Mouse (Mus musculus) heart, postnatal 0 days (tissue): ENCODE results near the gene Nanog. TPM values are rescaled to one million over a fixed set of nuclear protein-coding genes. Genes with fewer than 3 reads are reported as not detected.
"Not testable (repeated sequence)": the region's sequence is repeated elsewhere in the genome, so short reads cannot be mapped to it uniquely, and the experiment has no call there.

Source experiments
- ATAC-seq: fragments of 200-750 bp; cut with Nextera tagmentation; 2 replicates; pipeline ENCODE4 v1.8.0; 2017; ENCODE audit warnings: low read depth, moderate number of reproducible peaks, moderate library complexity; ENCODE audit not compliant: insufficient read depth
- DNase-seq: peaks from one replicate; pipeline ENCODE4 v3.0.0-alpha.2; 2016; ENCODE audit warnings: low spot score
- H3K27ac ChIP-seq: fragments of 300-500 bp; sonication (generic); 2 replicates; pipeline ENCODE4 v1.5.1; 2014; ENCODE audit warnings: low read depth, mild to moderate bottlenecking
- H3K27me3 ChIP-seq: fragments of 300-500 bp; sonication (generic); 2 replicates; pipeline ENCODE4 v1.6.1; 2014; ENCODE audit warnings: low read length, mixed read lengths; ENCODE audit not compliant: control insufficient read depth, insufficient read depth
- H3K36me3 ChIP-seq: fragments of 300-500 bp; sonication (generic); replicated peaks from 2 replicates; pipeline ENCODE4 v1.6.1; 2014; ENCODE audit warnings: low read length, mixed read lengths; ENCODE audit not compliant: control insufficient read depth, insufficient read depth
- H3K4me1 ChIP-seq: fragments of 300-500 bp; sonication (generic); 2 replicates; pipeline ENCODE4 v1.6.1; 2014; ENCODE audit warnings: antibody characterized with exemption; ENCODE audit not compliant: control insufficient read depth, insufficient read depth
- H3K4me2 ChIP-seq: fragments of 300-500 bp; sonication (generic); 2 replicates; pipeline ENCODE4 v1.6.1; 2014; ENCODE audit warnings: low read depth, mild to moderate bottlenecking, low read length, moderate library complexity
- H3K4me3 ChIP-seq: fragments of 300-500 bp; sonication (generic); 2 replicates; pipeline ENCODE4 v1.5.1; 2014; ENCODE audit warnings: low read depth, low read length
- H3K9ac ChIP-seq: fragments of 300-500 bp; sonication (generic); replicated peaks from 2 replicates; pipeline ENCODE4 v1.6.1; 2014; ENCODE audit warnings: low read depth, low read length, mixed read lengths
- H3K9me3 ChIP-seq: fragments of 300-500 bp; sonication (generic); replicated peaks from 2 replicates; pipeline ENCODE4 v1.6.1; 2016; ENCODE audit warnings: low read length; ENCODE audit not compliant: control insufficient read depth
- CTCF ChIP-seq: IDR thresholded peaks from 2 replicates; pipeline ENCODE4 v1.5.1; 2016; ENCODE audit warnings: antibody characterized with exemption, control low read depth, low read depth
- EP300 ChIP-seq: IDR thresholded peaks from 2 replicates; pipeline ENCODE4 v1.6.1; 2016; ENCODE audit warnings: antibody characterized with exemption, low read depth
- WGBS: fragments of 180-500 bp; shearing (Covaris S2); extraction: QIAGEN DNeasy Blood & Tissue Kit; methylation state at CpG from one replicate; pipeline ENCODE4 v1.1.7; 2014; 5-methylcytosine and 5-hydroxymethylcytosine counted together
- polyA plus RNA-seq: library from polyadenylated mRNA; unstranded; fragments of >200 nt; fragmentation: Nextera tagmentation; extraction: Ambion mirVana; gene quantifications from 2 replicates; pipeline ENCODE4 v1.2.1, GENCODE M21; 2015
- total RNA-seq: library from RNA; depleted of rRNA; stranded (reverse); fragments of >200 nt; gene quantifications from 2 replicates; pipeline ENCODE4 v1.2.3, GENCODE M21; 2014; ENCODE audit warnings: low replicate concordance

Gene Nanog
- total and polyA plus RNA-seq, 2 experiments from 2014 or later, result 0.61 to 0.73 TPM

- Histone ChIP-seq H3K4me1 (no peaks in the 10 kb centered on the region), H3K27ac (no peak overlapping the region), H3K9me3 (no peaks in the 10 kb centered on the region), H3K4me3 (no peak overlapping the region), H3K36me3 (no peaks in the 10 kb centered on the region), H3K27me3 (no peaks in the 10 kb centered on the region), H3K9ac (no peak overlapping the region), H3K4me2 (no peak overlapping the region)
- 90% methylated on average over 5 of the region's 5 CpGs for WGBS
- ATAC-seq (no peak), DNase-seq (no peak)
- TF ChIP-seq EP300 (no peak), CTCF (no peak)
These were observed 17.2 kb upstream of the Nanog start for GRCm38 (mm10) chr6:122690082-122690481.

- Histone ChIP-seq H3K9ac (no peak overlapping the region), H3K36me3 (no peaks in the 10 kb centered on the region), H3K27me3 (no peaks in the 10 kb centered on the region), H3K27ac (no peak overlapping the region), H3K4me3 (no peak overlapping the region), H3K9me3 (no peaks in the 10 kb centered on the region), H3K4me1 (no peaks in the 10 kb centered on the region), H3K4me2 (no peak overlapping the region)
- TF ChIP-seq EP300, result no peak
- no peak for DNase-seq
- ATAC-seq, result no peak
- WGBS, result 79% methylated on average over 3 of the region's 3 CpGs
These were observed 11.9 kb upstream of the Nanog start for GRCm38 (mm10) chr6:122695398-122695797.

GRCm38 (mm10) chr6:122699628-122700027, 7.7 kb upstream of the Nanog start:
- not testable (repeated sequence) for H3K4me3 ChIP-seq, H3K27me3 ChIP-seq, ATAC-seq, H3K4me2 ChIP-seq, H3K27ac ChIP-seq, H3K9me3 ChIP-seq, H3K4me1 ChIP-seq, H3K9ac ChIP-seq, DNase-seq, H3K36me3 ChIP-seq
- 67% methylated on average over 2 of the region's 2 CpGs for WGBS
- peak; percentile 14 for TF ChIP-seq CTCF

GRCm38 (mm10) chr6:122701816-122702215, 5.5 kb upstream of the Nanog start:
- Histone ChIP-seq H3K9me3 (no peaks in the 10 kb centered on the region), H3K36me3 (no peaks in the 10 kb centered on the region), H3K4me2 (peak overlapping the region; percentile 65; the same call in 1 of the 2 replicates), H3K4me3 (no peak overlapping the region), H3K27me3 (no peaks in the 10 kb centered on the region), H3K9ac (no peak overlapping the region), H3K4me1 (0 out of 2 replicates have a peak, but pooled peaks cover 4% of the 10 kb centered on the region), H3K27ac (peak overlapping the region; percentile 92)
- DNase-seq, result no peak
- 70% methylated on average over 5 of the region's 5 CpGs for WGBS
- no peak for ATAC-seq
- TF ChIP-seq EP300 (no peak), CTCF (no peak)

- Histone ChIP-seq H3K27me3 (0 out of 2 replicates have a peak, but pooled peaks cover 5% of the 10 kb centered on the region), H3K9me3 (no peaks in the 10 kb centered on the region), H3K9ac (peak overlapping the region; percentile 56), H3K27ac (peak overlapping the region; percentile 92), H3K4me2 (peak overlapping the region; percentile 65), H3K4me3 (peak overlapping the region; percentile 35), H3K4me1 (0 out of 2 replicates have a peak, but pooled peaks cover 4% of the 10 kb centered on the region), H3K36me3 (no peaks in the 10 kb centered on the region)
- 4% methylated on average over 20 of the region's 20 CpGs for WGBS
- DNase-seq (peak; percentile 87), ATAC-seq (peak; percentile 96)
- TF ChIP-seq EP300 (no peak), CTCF (no peak)
These were observed 4.7 kb upstream of the Nanog start for GRCm38 (mm10) chr6:122702480-122703124.

GRCm38 (mm10) chr6:122703251-122703650, 4.0 kb upstream of the Nanog start:
- 0 out of 2 replicates have a peak, but pooled peaks cover 9% of the 10 kb centered on the region for H3K27me3 ChIP-seq
- no peak for DNase-seq
- no peak for ATAC-seq
- peak overlapping the region; percentile 35 for H3K4me3 ChIP-seq
- peak overlapping the region; percentile 65 for H3K4me2 ChIP-seq
- peak overlapping the region; percentile 92 for H3K27ac ChIP-seq
- H3K4me1 ChIP-seq, result 0 out of 2 replicates have a peak, but pooled peaks cover 4% of the 10 kb centered on the region
- 15% methylated on average over 6 of the region's 6 CpGs for WGBS
- TF ChIP-seq EP300 (no peak), CTCF (no peak)
- H3K36me3 ChIP-seq, result no peaks in the 10 kb centered on the region
- no peaks in the 10 kb centered on the region for H3K9me3 ChIP-seq
- peak overlapping the region; percentile 17; the same call in 1 of the 2 replicates for H3K9ac ChIP-seq
